Mouse (Mus musculus): ENCODE measurements around the gene Slc9c1.

Slc9c1 gene

GRCm38 (mm10) chr16:45625342-45625741 is 90.2 kb downstream of the Slc9c1 start:
- no peak for DNase-seq (ENCODE audit: low read depth, low spot score)

- DNase-seq (ENCODE audit: low read depth, low spot score): no peak
Observed at GRCm38 (mm10) chr16:45629497-45630105, 94.5 kb downstream of the Slc9c1 start.

- DNase-seq (ENCODE audit: low read depth, low spot score): peak; percentile 84
Observed at GRCm38 (mm10) chr16:45630347-45630960, 95.3 kb downstream of the Slc9c1 start.

GRCm38 (mm10) chr16:45632420-45632819 is 97.3 kb downstream of the Slc9c1 start:
- DNase-seq (ENCODE audit: low read depth, low spot score): no peak

GRCm38 (mm10) chr16:45635826-45636225 is 100.7 kb downstream of the Slc9c1 start:
- no peak for DNase-seq (ENCODE audit: low read depth, low spot score)

GRCm38 (mm10) chr16:45640070-45640762 is 105.1 kb downstream of the Slc9c1 start:
- no peak for DNase-seq (ENCODE audit: low read depth, low spot score)

GRCm38 (mm10) chr16:45641301-45641700 is 106.2 kb downstream of the Slc9c1 start:
- DNase-seq (ENCODE audit: low read depth, low spot score): no peak

GRCm38 (mm10) chr16:45643944-45644343 is 108.8 kb downstream of the Slc9c1 start:
- no peak for DNase-seq (ENCODE audit: low read depth, low spot score)

GRCm38 (mm10) chr16:45644380-45644779 is 109.3 kb downstream of the Slc9c1 start:
- DNase-seq (ENCODE audit: low read depth, low spot score): no peak

- no peak for DNase-seq (ENCODE audit: low read depth, low spot score)
Observed at GRCm38 (mm10) chr16:45651497-45651896, 116.4 kb downstream of the Slc9c1 start.

GRCm38 (mm10) chr16:45653009-45653933 is 118.2 kb downstream of the Slc9c1 start:
- DNase-seq (ENCODE audit: low read depth, low spot score): peak; percentile 17

GRCm38 (mm10) chr16:45653934-45654332 is 118.8 kb downstream of the Slc9c1 start, which contains the start of gene BC016579:
Gene BC016579 (minus strand): TSS chr16:45654068.
- DNase-seq (ENCODE audit: low read depth, low spot score): peak; percentile 27

GRCm38 (mm10) chr16:45654465-45654864 is 119.4 kb downstream of the Slc9c1 start:
- no peak for DNase-seq (ENCODE audit: low read depth, low spot score)

Measured in CD4-positive, CD25-positive, alpha-beta regulatory T cell, adult 2 months (primary cell).